Mouse (Mus musculus): ENCODE measurements around the gene Slc38a7.

DNA sequence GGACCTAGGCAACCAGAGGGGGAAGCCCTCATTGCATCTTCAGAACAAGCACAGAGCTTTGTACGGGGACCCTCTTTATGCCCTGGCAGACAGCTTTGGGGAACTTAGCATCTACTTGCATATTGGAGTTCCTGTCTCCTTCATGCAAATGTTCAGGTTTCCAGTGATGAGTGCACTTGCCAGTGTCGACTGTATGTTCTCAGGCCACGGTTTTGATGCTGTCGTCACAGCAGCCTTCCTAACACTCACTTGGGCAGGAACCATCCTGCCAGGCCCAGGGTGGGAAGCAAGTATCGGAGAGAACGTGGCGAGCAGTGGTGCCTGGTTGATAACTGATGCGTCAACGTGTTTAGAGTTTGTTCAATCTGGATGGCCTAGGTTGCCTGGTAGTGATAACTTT, 28.9 kb upstream of the Slc38a7 start:
- TF ChIP-seq CTCF (IDR thresholded peaks at IDR 0.05; ENCODE audit: control insufficient read depth, insufficient read depth, insufficient read length) = no peak
- TF ChIP-seq CEBPB (IDR thresholded peaks at IDR 0.05; ENCODE audit: low read depth) = no peak
- TF ChIP-seq USF1 (IDR thresholded peaks at IDR 0.05; ENCODE audit: low read depth) = no peak
- TF ChIP-seq MAX (IDR thresholded peaks at IDR 0.05) = no peak
- TF ChIP-seq MYOG (IDR thresholded peaks at IDR 0.05; ENCODE audit: control insufficient read depth, extremely low read depth, insufficient read length) = no peak
- no peak for TF ChIP-seq FOSL1 (IDR thresholded peaks at IDR 0.05; ENCODE audit: insufficient read depth, low read length, poor library complexity, severe bottlenecking)
- no peak for TF ChIP-seq MYOD1 (IDR thresholded peaks at IDR 0.05; ENCODE audit: control insufficient read depth, insufficient read length, low read depth)
